Mouse (Mus musculus) heart, postnatal 0 days (tissue): Measurements from ENCODE around the gene Slmap. TPM values are rescaled to one million over a fixed set of nuclear protein-coding genes. Genes with fewer than 3 reads are reported as not detected.

Experiments used
- ATAC-seq: fragments of 200-750 bp; cut with Nextera tagmentation; 2 replicates; pipeline ENCODE4 v1.8.0; 2017; ENCODE audit warnings: low read depth, moderate number of reproducible peaks, moderate library complexity; ENCODE audit not compliant: insufficient read depth
- DNase-seq: peaks from one replicate; pipeline ENCODE4 v3.0.0-alpha.2; 2016; ENCODE audit warnings: low spot score
- H3K27ac ChIP-seq: fragments of 300-500 bp; sonication (generic); 2 replicates; pipeline ENCODE4 v1.5.1; 2014; ENCODE audit warnings: low read depth, mild to moderate bottlenecking
- H3K27me3 ChIP-seq: fragments of 300-500 bp; sonication (generic); 2 replicates; pipeline ENCODE4 v1.6.1; 2014; ENCODE audit warnings: low read length, mixed read lengths; ENCODE audit not compliant: control insufficient read depth, insufficient read depth
- H3K36me3 ChIP-seq: fragments of 300-500 bp; sonication (generic); replicated peaks from 2 replicates; pipeline ENCODE4 v1.6.1; 2014; ENCODE audit warnings: low read length, mixed read lengths; ENCODE audit not compliant: control insufficient read depth, insufficient read depth
- H3K4me1 ChIP-seq: fragments of 300-500 bp; sonication (generic); 2 replicates; pipeline ENCODE4 v1.6.1; 2014; ENCODE audit warnings: antibody characterized with exemption; ENCODE audit not compliant: control insufficient read depth, insufficient read depth
- H3K4me2 ChIP-seq: fragments of 300-500 bp; sonication (generic); 2 replicates; pipeline ENCODE4 v1.6.1; 2014; ENCODE audit warnings: low read depth, mild to moderate bottlenecking, low read length, moderate library complexity
- H3K4me3 ChIP-seq: fragments of 300-500 bp; sonication (generic); 2 replicates; pipeline ENCODE4 v1.5.1; 2014; ENCODE audit warnings: low read depth, low read length
- H3K9ac ChIP-seq: fragments of 300-500 bp; sonication (generic); replicated peaks from 2 replicates; pipeline ENCODE4 v1.6.1; 2014; ENCODE audit warnings: low read depth, low read length, mixed read lengths
- H3K9me3 ChIP-seq: fragments of 300-500 bp; sonication (generic); replicated peaks from 2 replicates; pipeline ENCODE4 v1.6.1; 2016; ENCODE audit warnings: low read length; ENCODE audit not compliant: control insufficient read depth
- CTCF ChIP-seq: IDR thresholded peaks from 2 replicates; pipeline ENCODE4 v1.5.1; 2016; ENCODE audit warnings: antibody characterized with exemption, control low read depth, low read depth
- EP300 ChIP-seq: IDR thresholded peaks from 2 replicates; pipeline ENCODE4 v1.6.1; 2016; ENCODE audit warnings: antibody characterized with exemption, low read depth
- WGBS: fragments of 180-500 bp; shearing (Covaris S2); extraction: QIAGEN DNeasy Blood & Tissue Kit; methylation state at CpG from one replicate; pipeline ENCODE4 v1.1.7; 2014; 5-methylcytosine and 5-hydroxymethylcytosine counted together
- polyA plus RNA-seq: library from polyadenylated mRNA; unstranded; fragments of >200 nt; fragmentation: Nextera tagmentation; extraction: Ambion mirVana; gene quantifications from 2 replicates; pipeline ENCODE4 v1.2.1, GENCODE M21; 2015
- total RNA-seq: library from RNA; depleted of rRNA; stranded (reverse); fragments of >200 nt; gene quantifications from 2 replicates; pipeline ENCODE4 v1.2.3, GENCODE M21; 2014; ENCODE audit warnings: low replicate concordance

Gene Slmap
- total and polyA plus RNA-seq, 2 experiments from 2014 or later, result 140 to 146 TPM

DNA sequence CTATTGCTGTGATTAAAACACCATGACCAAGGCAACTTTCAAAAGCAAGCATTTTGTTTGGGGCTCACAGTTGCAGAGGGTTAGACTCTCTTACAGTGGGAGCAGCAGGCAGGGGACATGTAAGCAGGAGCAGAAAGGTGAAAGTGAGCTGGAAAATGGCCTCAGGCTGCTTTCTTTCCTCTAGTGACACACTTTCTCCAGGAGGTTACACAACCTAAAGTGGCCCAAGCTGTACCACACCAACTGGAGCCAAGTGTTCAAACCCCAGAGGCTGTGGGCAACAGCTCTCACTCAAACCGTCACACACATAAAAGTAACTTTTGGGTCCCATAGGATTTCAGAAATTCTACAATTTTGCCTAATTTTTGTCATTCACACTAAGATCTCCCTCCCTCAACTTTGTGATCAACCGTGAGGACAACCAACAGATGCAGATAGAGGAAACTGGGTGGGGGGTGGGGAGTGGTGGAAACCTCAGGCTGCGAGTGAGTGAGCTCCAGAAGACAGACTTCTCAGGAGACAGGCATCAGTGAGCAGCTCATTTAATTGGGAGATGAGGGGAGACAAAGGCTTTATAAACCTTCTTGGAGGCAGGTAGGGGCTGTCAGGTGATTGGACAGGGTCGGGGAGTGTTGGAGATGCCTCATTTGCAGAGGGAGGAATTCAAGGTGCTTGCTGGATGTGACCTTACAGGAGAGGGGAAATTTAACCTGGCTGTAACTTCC, 37.4 kb upstream of the Slmap start:
- no peaks in the 10 kb centered on the region for H3K27me3 ChIP-seq
- no peak overlapping the region for H3K9ac ChIP-seq
- H3K9me3 ChIP-seq, result no peaks in the 10 kb centered on the region
- ATAC-seq (no peak), DNase-seq (no peak)
- no peak overlapping the region for H3K27ac ChIP-seq
- H3K4me3 ChIP-seq, result no peak overlapping the region
- no peaks in the 10 kb centered on the region for H3K36me3 ChIP-seq
- no peak overlapping the region for H3K4me2 ChIP-seq
- no peaks in the 10 kb centered on the region for H3K4me1 ChIP-seq
- TF ChIP-seq EP300 (no peak), CTCF (no peak)
- 49% methylated on average over 4 of the region's 4 CpGs for WGBS

DNA sequence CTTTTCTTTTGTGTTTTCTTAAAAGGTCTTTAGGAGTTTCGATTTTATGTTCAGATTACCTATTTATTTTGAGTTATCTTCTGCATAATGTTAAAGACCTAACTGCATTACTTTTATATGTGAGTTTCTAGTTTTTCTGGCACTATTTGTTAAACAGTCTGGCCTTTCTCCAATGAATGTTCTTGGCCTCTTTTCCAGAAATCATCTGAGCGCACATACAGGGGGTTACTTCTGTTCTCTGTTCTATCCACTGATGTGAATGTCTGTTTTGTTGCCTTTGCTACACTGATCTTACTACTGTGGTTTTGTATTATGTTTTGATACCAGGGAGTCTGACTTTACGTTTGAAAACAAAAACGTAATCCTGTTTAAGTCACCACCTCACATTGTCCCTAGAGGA, 35.1 kb upstream of the Slmap start:
- no peak for ATAC-seq
- H3K4me1 ChIP-seq, result no peaks in the 10 kb centered on the region
- no peaks in the 10 kb centered on the region for H3K36me3 ChIP-seq
- WGBS, result 74% methylated on average over 4 of the region's 4 CpGs
- no peak overlapping the region for H3K9ac ChIP-seq
- H3K4me3 ChIP-seq, result no peak overlapping the region
- no peaks in the 10 kb centered on the region for H3K9me3 ChIP-seq
- TF ChIP-seq EP300, result no peak
- TF ChIP-seq CTCF, result no peak
- H3K4me2 ChIP-seq, result no peak overlapping the region
- H3K27ac ChIP-seq, result no peak overlapping the region
- no peaks in the 10 kb centered on the region for H3K27me3 ChIP-seq
- DNase-seq, result no peak

DNA sequence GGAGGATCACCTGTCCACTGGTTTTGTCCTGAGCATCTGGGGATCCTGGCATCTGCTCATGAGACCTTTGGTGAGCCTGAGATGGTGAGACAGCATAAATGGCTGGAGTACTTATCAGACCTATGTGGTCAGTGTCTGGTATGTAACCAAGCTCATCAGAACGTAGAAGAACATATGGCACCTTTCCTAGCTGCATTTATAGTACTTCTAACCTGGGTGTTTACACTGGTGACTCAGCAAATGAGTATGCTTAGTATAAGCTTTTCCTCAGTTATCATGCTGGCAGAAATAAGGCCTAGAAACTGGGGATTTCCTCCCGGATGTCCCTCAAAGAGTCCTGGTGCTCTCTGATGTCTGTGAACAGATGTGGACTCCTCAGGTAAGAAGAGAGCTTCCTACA, 27.5 kb upstream of the Slmap start:
- TF ChIP-seq CTCF, result no peak
- no peak for TF ChIP-seq EP300
- H3K4me1 ChIP-seq, result 0 out of 2 replicates have a peak, but pooled peaks cover 7% of the 10 kb centered on the region
- H3K36me3 ChIP-seq, result no peaks in the 10 kb centered on the region
- H3K4me2 ChIP-seq, result no peak overlapping the region
- H3K9me3 ChIP-seq, result no peaks in the 10 kb centered on the region
- no peak for DNase-seq
- H3K27ac ChIP-seq, result no peak overlapping the region
- no peaks in the 10 kb centered on the region for H3K27me3 ChIP-seq
- ATAC-seq, result no peak
- no peak overlapping the region for H3K9ac ChIP-seq
- WGBS, result 72% methylated on average over 2 of the region's 2 CpGs
- no peak overlapping the region for H3K4me3 ChIP-seq

DNA sequence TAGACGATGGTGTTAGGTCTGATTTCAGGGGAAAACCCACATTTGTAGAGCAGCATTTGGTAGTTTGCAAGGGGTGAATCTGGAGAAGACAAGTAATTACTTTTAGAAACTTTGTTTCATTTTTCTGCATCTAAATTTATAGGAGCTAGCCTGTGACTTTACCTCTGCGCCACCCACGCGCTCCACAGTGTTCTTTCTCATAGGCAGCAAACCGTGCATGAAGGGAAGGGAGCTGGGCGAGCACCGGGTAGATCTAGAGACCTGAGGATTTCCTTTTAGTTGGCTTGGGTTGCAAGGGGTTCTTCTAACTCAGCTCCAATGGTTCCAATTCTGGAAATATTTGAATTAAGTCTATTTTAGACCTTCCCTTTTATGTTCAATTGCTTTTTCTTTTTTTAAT, 23.8 kb upstream of the Slmap start:
- no peak overlapping the region for H3K9ac ChIP-seq
- no peak for ATAC-seq
- H3K9me3 ChIP-seq, result no peaks in the 10 kb centered on the region
- 0 out of 2 replicates have a peak, but pooled peaks cover 7% of the 10 kb centered on the region for H3K4me1 ChIP-seq
- no peak for TF ChIP-seq EP300
- no peak for DNase-seq
- 88% methylated on average over 7 of the region's 7 CpGs for WGBS
- no peak overlapping the region for H3K4me2 ChIP-seq
- H3K27me3 ChIP-seq, result no peaks in the 10 kb centered on the region
- H3K36me3 ChIP-seq, result no peaks in the 10 kb centered on the region
- no peak overlapping the region for H3K4me3 ChIP-seq
- no peak overlapping the region for H3K27ac ChIP-seq

DNA sequence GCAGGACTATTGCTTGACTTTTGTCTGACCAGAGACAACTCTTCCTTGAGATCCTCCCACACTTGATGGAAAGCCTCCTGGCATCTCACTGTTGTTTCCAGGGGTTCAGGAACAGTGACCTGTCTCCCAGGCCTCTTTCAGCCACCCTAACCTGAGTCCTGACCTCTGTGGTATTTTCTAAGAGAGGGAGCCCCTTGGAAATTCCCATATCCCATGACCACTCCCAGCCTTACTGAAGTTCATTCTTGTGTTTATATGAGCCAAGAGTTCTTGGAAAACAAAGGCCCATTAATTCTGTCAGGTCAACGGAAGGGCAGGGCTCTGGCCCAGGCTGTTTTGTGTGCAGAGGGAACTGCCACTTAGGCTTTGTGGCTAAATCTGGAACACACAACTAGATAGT, 22.9 kb upstream of the Slmap start:
- DNase-seq, result no peak
- Histone ChIP-seq H3K36me3 (no peaks in the 10 kb centered on the region), H3K4me2 (no peak overlapping the region), H3K4me1 (0 out of 2 replicates have a peak, but pooled peaks cover 7% of the 10 kb centered on the region), H3K9me3 (no peaks in the 10 kb centered on the region), H3K27ac (no peak overlapping the region), H3K27me3 (no peaks in the 10 kb centered on the region), H3K4me3 (no peak overlapping the region), H3K9ac (no peak overlapping the region)
- no peak for ATAC-seq
- 18% methylated on average over 1 of the region's 1 CpGs for WGBS
- TF ChIP-seq EP300, result no peak
- TF ChIP-seq CTCF, result no peak

DNA sequence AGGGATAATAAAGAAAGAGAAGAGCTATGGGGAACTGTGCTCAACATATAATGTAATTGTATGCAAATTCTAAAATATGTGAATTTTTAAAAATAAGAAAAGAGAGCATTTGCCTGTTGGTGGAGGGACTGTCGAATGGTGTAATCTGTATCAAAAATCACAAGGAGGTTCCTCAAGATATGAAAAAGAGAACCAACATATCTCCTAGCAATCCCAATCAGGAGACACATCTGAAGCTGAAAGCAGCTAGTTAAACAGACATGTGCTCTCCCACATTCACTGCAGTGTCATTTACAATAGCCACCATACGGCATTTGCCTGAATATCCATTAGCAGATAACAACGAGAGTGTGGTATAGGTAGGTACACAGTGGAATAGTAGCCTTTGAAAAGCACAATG, 18.1 kb upstream of the Slmap start:
- TF ChIP-seq EP300 (no peak), CTCF (no peak)
- no peak overlapping the region for H3K4me2 ChIP-seq
- no peak for ATAC-seq

More for the DNA sequence above, 18.1 kb upstream of the Slmap start:
- Histone ChIP-seq H3K4me3 (no peak overlapping the region), H3K9me3 (no peaks in the 10 kb centered on the region), H3K4me1 (0 out of 2 replicates have a peak, but pooled peaks cover 4% of the 10 kb centered on the region), H3K36me3 (no peaks in the 10 kb centered on the region), H3K27ac (no peak overlapping the region), H3K27me3 (no peaks in the 10 kb centered on the region), H3K9ac (no peak overlapping the region)
- WGBS, result 70% methylated on average over 3 of the region's 3 CpGs
- DNase-seq, result no peak
